Mouse (Mus musculus): ENCODE measurements around the gene Zfyve19.

Zfyve19 gene

GRCm38 (mm10) chr2:119208344-119209175, at the start of gene Zfyve19, which contains the start of gene Dnajc17:
Gene Zfyve19, plus strand, starts transcription at chr2:119208617.
Gene Dnajc17, minus strand, starts transcription at chr2:119208795.
- peak; percentile 85 for DNase-seq (ENCODE audit: low read depth, low spot score)

GRCm38 (mm10) chr2:119161247-119161646, 47.2 kb upstream of the Zfyve19 start:
- no peak for DNase-seq (ENCODE audit: low read depth, low spot score)

GRCm38 (mm10) chr2:119163135-119163534, 45.3 kb upstream of the Zfyve19 start:
- no peak for DNase-seq (ENCODE audit: low read depth, low spot score)

- no peak for DNase-seq (ENCODE audit: low read depth, low spot score)
Observed at GRCm38 (mm10) chr2:119163999-119164398, 44.4 kb upstream of the Zfyve19 start.

- no peak for DNase-seq (ENCODE audit: low read depth, low spot score)
Observed at GRCm38 (mm10) chr2:119165401-119165800, 43.0 kb upstream of the Zfyve19 start.

GRCm38 (mm10) chr2:119166901-119167865, 41.2 kb upstream of the Zfyve19 start, which contains the start of gene Gchfr:
Gene Gchfr, plus strand, starts transcription at chr2:119167773.
- DNase-seq (ENCODE audit: low read depth, low spot score) = peak; percentile 48

GRCm38 (mm10) chr2:119167866-119168256, 40.6 kb upstream of the Zfyve19 start:
- DNase-seq (ENCODE audit: low read depth, low spot score) = no peak

- no peak for DNase-seq (ENCODE audit: low read depth, low spot score)
Observed at GRCm38 (mm10) chr2:119170282-119170681, 38.1 kb upstream of the Zfyve19 start.

GRCm38 (mm10) chr2:119171574-119171973, 36.8 kb upstream of the Zfyve19 start:
- no peak for DNase-seq (ENCODE audit: low read depth, low spot score)

- no peak for DNase-seq (ENCODE audit: low read depth, low spot score)
Observed at GRCm38 (mm10) chr2:119172446-119172845, 36.0 kb upstream of the Zfyve19 start.

GRCm38 (mm10) chr2:119172862-119173576, 35.4 kb upstream of the Zfyve19 start:
- peak; percentile 54 for DNase-seq (ENCODE audit: low read depth, low spot score)

- DNase-seq (ENCODE audit: low read depth, low spot score) = no peak
Observed at GRCm38 (mm10) chr2:119173991-119174651, 34.3 kb upstream of the Zfyve19 start, which contains the start of gene Gm14137. Gene Gm14137, plus strand, starts transcription at chr2:119174509.

- no peak for DNase-seq (ENCODE audit: low read depth, low spot score)
Observed at GRCm38 (mm10) chr2:119174866-119175265, 33.6 kb upstream of the Zfyve19 start.

- DNase-seq (ENCODE audit: low read depth, low spot score) = no peak
Observed at GRCm38 (mm10) chr2:119175614-119176013, 32.8 kb upstream of the Zfyve19 start.

GRCm38 (mm10) chr2:119176761-119177160, 31.7 kb upstream of the Zfyve19 start:
- no peak for DNase-seq (ENCODE audit: low read depth, low spot score)

GRCm38 (mm10) chr2:119177384-119177939, 31.0 kb upstream of the Zfyve19 start:
- DNase-seq (ENCODE audit: low read depth, low spot score) = no peak

GRCm38 (mm10) chr2:119182914-119183313, 25.5 kb upstream of the Zfyve19 start:
- DNase-seq (ENCODE audit: low read depth, low spot score) = no peak

- peak; percentile 70 for DNase-seq (ENCODE audit: low read depth, low spot score)
Observed at GRCm38 (mm10) chr2:119189029-119189710, 19.2 kb upstream of the Zfyve19 start.

GRCm38 (mm10) chr2:119190969-119191368, 17.4 kb upstream of the Zfyve19 start:
- DNase-seq (ENCODE audit: low read depth, low spot score) = no peak

- DNase-seq (ENCODE audit: low read depth, low spot score) = no peak
Observed at GRCm38 (mm10) chr2:119194140-119194539, 14.3 kb upstream of the Zfyve19 start.
